In genomic region chr1:164576856-164577489, GRCm38 (mm10) we compare ENCODE assay signal across 11 mouse cellular contexts.
DNase-seq lines count a peak whose midpoint lies in the region; ATAC-seq and TF ChIP-seq lines count a peak whose summit lies in the region.
"Had no signal": no experiment of that assay in that cellular context is flagged by ENCODE, and none has a peak within 500 bp of the region (broad histone marks: within the 10 kb centered on the region; RNA-seq: fewer than 3 reads in every experiment).

No protein-coding gene starts in this region.

- peak; percentile 87 for DNase-seq in brain, embryonic 14.5 days (ENCODE audit: low read depth)
- peak; percentile 37 to 58 for DNase-seq in frontal cortex, postnatal 10 days (ENCODE audit: low spot score in 2 of 2)
- peak; percentile 53 to 67 for DNase-seq in left cerebral cortex, adult 18-20 months (ENCODE audit: low spot score in 2 of 2)
- no peak for DNase-seq in kidney, postnatal 4 days
- no peak for DNase-seq in lung, postnatal 25 days (ENCODE audit: low spot score)
- no peak for DNase-seq in testis, postnatal 14 days (ENCODE audit: low spot score)
- no peak for DNase-seq in lung, postnatal 0 days (ENCODE audit: low spot score)
- DNase-seq: adrenal gland, postnatal 36 days had no signal

- no peak for TF ChIP-seq CTCF in brain, embryonic 14.5 days (IDR thresholded peaks at IDR 0.05; ENCODE audit: borderline replicate concordance, extremely low read depth, insufficient read depth, insufficient read length)
- TF ChIP-seq CTCF in lung, postnatal 0 days (IDR thresholded peaks at IDR 0.05): no peak

- peak overlapping the region; percentile 9; the same call in 1 of the 2 replicates for H3K4me2 ChIP-seq in neural tube, embryonic 13.5 days
- H3K4me2 ChIP-seq in lung, postnatal 0 days (replicated peaks; ENCODE audit: low read depth, low read length): no peak overlapping the region
- H3K4me2 ChIP-seq: heart, embryonic 15.5 days; limb, embryonic 13.5 days had no signal

- no peak for TF ChIP-seq EP300 in lung, postnatal 0 days (IDR thresholded peaks at IDR 0.05)

- WGBS in neural tube, embryonic 13.5 days: 18% methylated on average over 14 of the region's 14 CpGs
- WGBS in lung, postnatal 0 days: 68% methylated on average over 14 of the region's 14 CpGs

- peak overlapping the region; percentile 24; the same call in 1 of the 2 replicates for H3K27ac ChIP-seq in neural tube, embryonic 13.5 days (replicated peaks)
- no peak overlapping the region for H3K27ac ChIP-seq in lung, postnatal 0 days (ENCODE audit: low read length)
- H3K27ac ChIP-seq: heart, embryonic 15.5 days; limb, embryonic 13.5 days had no signal

- no peaks in the 10 kb centered on the region for H3K36me3 ChIP-seq in neural tube, embryonic 13.5 days
- H3K36me3 ChIP-seq in lung, postnatal 0 days (ENCODE audit: insufficient read depth, low read length): no peaks in the 10 kb centered on the region
- H3K36me3 ChIP-seq: heart, embryonic 15.5 days; limb, embryonic 13.5 days had no signal

- H3K4me3 ChIP-seq in neural tube, embryonic 13.5 days: no peak overlapping the region
- no peak overlapping the region for H3K4me3 ChIP-seq in lung, postnatal 0 days (ENCODE audit: low read depth, low read length)
- H3K4me3 ChIP-seq: heart, embryonic 15.5 days; limb, embryonic 13.5 days had no signal

- TF ChIP-seq POLR2A in brain, embryonic 14.5 days (IDR thresholded peaks at IDR 0.05; ENCODE audit: borderline replicate concordance, extremely low read depth, insufficient read depth, insufficient read length, poor library complexity, severe bottlenecking): no peak

- no peak overlapping the region for H3K9ac ChIP-seq in neural tube, embryonic 13.5 days
- H3K9ac ChIP-seq in lung, postnatal 0 days (replicated peaks; ENCODE audit: low read depth): no peak overlapping the region
- H3K9ac ChIP-seq: heart, embryonic 15.5 days; limb, embryonic 13.5 days had no signal

- ATAC-seq in neural tube, embryonic 13.5 days (ENCODE audit: low read depth): 0 out of 2 replicates have a peak, but pooled peaks have one; percentile 27
- ATAC-seq in lung, postnatal 0 days: no peak

- H3K9me3 ChIP-seq in neural tube, embryonic 13.5 days: no peaks in the 10 kb centered on the region
- no peaks in the 10 kb centered on the region for H3K9me3 ChIP-seq in lung, postnatal 0 days (ENCODE audit: low read length)
- H3K9me3 ChIP-seq: heart, embryonic 15.5 days; limb, embryonic 13.5 days had no signal

- H3K27me3 ChIP-seq in neural tube, embryonic 13.5 days: no peaks in the 10 kb centered on the region
- H3K27me3 ChIP-seq in lung, postnatal 0 days (replicated peaks; ENCODE audit: insufficient read depth, low read length): no peaks in the 10 kb centered on the region
- H3K27me3 ChIP-seq: heart, embryonic 15.5 days; limb, embryonic 13.5 days had no signal

- H3K4me1 ChIP-seq in neural tube, embryonic 13.5 days (replicated peaks): peaks cover 10% of the 10 kb centered on the region
- no peaks in the 10 kb centered on the region for H3K4me1 ChIP-seq in lung, postnatal 0 days (ENCODE audit: insufficient read depth, low read depth, low read length)
- H3K4me1 ChIP-seq: limb, embryonic 13.5 days had no signal

Comparison
In these comparisons a context has a peak if more than half of its experiments do, and no peak if none do; other contexts are left out.
1. DNase-seq: peak in brain, embryonic 14.5 days (single experiment), frontal cortex, postnatal 10 days (2 of 2) and left cerebral cortex, adult 18-20 months (2 of 2); none in kidney, postnatal 4 days (0 of 2), lung, postnatal 25 days (single experiment), testis, postnatal 14 days (single experiment) and lung, postnatal 0 days (single experiment).